27 mouse cellular contexts compared by ENCODE assay signal in the genomic region with DNA sequence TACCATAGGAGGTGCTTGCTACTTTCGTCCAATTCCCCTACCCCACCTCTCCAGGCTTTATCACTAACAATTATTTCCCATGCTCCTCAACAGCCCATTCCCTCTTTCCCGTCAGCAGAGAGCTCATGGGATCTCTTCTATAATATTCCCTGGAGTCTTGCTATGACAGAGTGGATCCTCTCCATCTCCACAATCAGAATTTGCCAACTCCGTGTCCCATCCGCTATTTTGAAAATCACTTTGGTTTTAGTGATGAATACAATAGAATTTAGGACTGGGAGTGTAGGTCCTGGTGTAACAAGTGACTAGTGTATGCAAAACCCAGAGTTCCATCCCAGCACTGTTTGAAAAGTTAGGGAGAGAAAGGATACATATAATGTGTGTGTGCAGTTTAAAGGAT.
"Had no signal": no experiment of that assay in that cellular context is flagged by ENCODE, and none has a peak within 500 bp of the region (broad histone marks: within the 10 kb centered on the region; RNA-seq: fewer than 3 reads in every experiment).

No protein-coding gene starts in this region.

- H3K9me3 ChIP-seq: embryonic facial prominence, embryonic 10.5 days; embryonic facial prominence, embryonic 12.5 days; embryonic facial prominence, embryonic 13.5 days; embryonic facial prominence, embryonic 15.5 days; forebrain, embryonic 10.5 days; forebrain, embryonic 12.5 days; forebrain, embryonic 13.5 days; forebrain, embryonic 15.5 days had no signal

- H3K27ac ChIP-seq: embryonic facial prominence, embryonic 10.5 days; embryonic facial prominence, embryonic 12.5 days; embryonic facial prominence, embryonic 13.5 days; embryonic facial prominence, embryonic 15.5 days; forebrain, embryonic 10.5 days; forebrain, embryonic 12.5 days; forebrain, embryonic 13.5 days; forebrain, embryonic 15.5 days; gastrocnemius, adult 2 months; heart, adult 2 months had no signal

- H3K9ac ChIP-seq: embryonic facial prominence, embryonic 12.5 days; embryonic facial prominence, embryonic 13.5 days; embryonic facial prominence, embryonic 15.5 days; forebrain, embryonic 12.5 days; forebrain, embryonic 13.5 days; forebrain, embryonic 15.5 days; forebrain, postnatal 0 days had no signal

- H3K27me3 ChIP-seq: embryonic facial prominence, embryonic 12.5 days; embryonic facial prominence, embryonic 13.5 days; embryonic facial prominence, embryonic 15.5 days; forebrain, embryonic 12.5 days; forebrain, embryonic 13.5 days; forebrain, embryonic 15.5 days had no signal

- DNase-seq: cerebellum, adult 8-10 months; cerebellum, adult 9-10 months; cerebellum, adult 9-11 months; cerebellum, postnatal 10 days; cerebellum, postnatal 14 days; cerebellum, postnatal 25 days; cerebellum, postnatal 36 days; embryo, embryonic 11 days; forebrain, postnatal 0 days; gastrocnemius, adult 2 months; gastrocnemius, postnatal 10 days; gastrocnemius, postnatal 14 days; gastrocnemius, postnatal 25 days; gastrocnemius, postnatal 36 days; heart, adult 18-20 months; heart, adult 2 months had no signal

- H3K4me3 ChIP-seq: embryonic facial prominence, embryonic 10.5 days; embryonic facial prominence, embryonic 12.5 days; embryonic facial prominence, embryonic 13.5 days; embryonic facial prominence, embryonic 15.5 days; erythroblast, embryonic 14.5 days; forebrain, embryonic 10.5 days; forebrain, embryonic 12.5 days; forebrain, embryonic 13.5 days; forebrain, embryonic 15.5 days; gastrocnemius, adult 2 months; heart, adult 2 months had no signal

- ATAC-seq: forebrain, embryonic 13.5 days; forebrain, embryonic 14.5 days; forebrain, embryonic 15.5 days; forebrain, embryonic 16.5 days; forebrain, postnatal 0 days had no signal

- H3K4me1 ChIP-seq: embryonic facial prominence, embryonic 10.5 days; embryonic facial prominence, embryonic 12.5 days; embryonic facial prominence, embryonic 13.5 days; embryonic facial prominence, embryonic 15.5 days; forebrain, embryonic 10.5 days; forebrain, embryonic 12.5 days; forebrain, embryonic 13.5 days; forebrain, embryonic 15.5 days had no signal

- H3K4me2 ChIP-seq: embryonic facial prominence, embryonic 12.5 days; embryonic facial prominence, embryonic 13.5 days; embryonic facial prominence, embryonic 15.5 days; forebrain, embryonic 12.5 days; forebrain, embryonic 13.5 days; forebrain, embryonic 15.5 days had no signal
